Mouse (Mus musculus): ENCODE results near the gene Dip2a.

DNA sequence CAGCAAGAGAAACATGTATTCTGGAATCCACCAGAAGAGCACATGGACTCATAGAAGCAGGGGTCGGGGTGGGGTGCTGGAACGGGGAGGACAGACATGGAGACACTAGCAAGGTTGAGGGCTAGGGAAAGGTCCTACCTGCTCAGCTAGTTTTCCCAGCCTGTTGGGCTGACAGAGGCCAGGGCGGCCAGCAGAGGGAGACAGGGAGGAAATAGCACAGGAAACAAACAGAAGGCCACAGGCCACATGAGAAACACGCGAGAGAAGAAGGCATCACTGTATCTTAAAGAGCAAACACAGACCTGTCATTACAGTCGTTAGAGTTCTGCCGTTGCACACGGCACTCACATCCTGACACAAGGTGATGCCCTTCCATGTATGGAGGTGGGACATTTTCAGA, 73.9 kb downstream of the Dip2a start:
- TF ChIP-seq FLI1 (IDR thresholded peaks at IDR 0.05; ENCODE audit: low read length), result no peak
- no peak for TF ChIP-seq GATA1 (IDR thresholded peaks at IDR 0.05; ENCODE audit: borderline replicate concordance, low read length)

All from megakaryocyte, embryonic 14.5 days (primary cell).